Mouse (Mus musculus) regulatory T cell (primary cell): Measurements from ENCODE around the gene Tnks2.

Experiments
- in situ Hi-C: fragments of 300-600 bp; cut with MboI, MseI; formaldehyde crosslinking; loops from one replicate; pipeline ENCODE4 v1.15.1; 2025; ENCODE audit warnings: high pct_unique_total_duplicates

Tnks2 gene

GRCm38 (mm10) chr19:36891746-36892145, 57.7 kb downstream of the Tnks2 start:
- in situ Hi-C loops = no loop called here

DNA sequence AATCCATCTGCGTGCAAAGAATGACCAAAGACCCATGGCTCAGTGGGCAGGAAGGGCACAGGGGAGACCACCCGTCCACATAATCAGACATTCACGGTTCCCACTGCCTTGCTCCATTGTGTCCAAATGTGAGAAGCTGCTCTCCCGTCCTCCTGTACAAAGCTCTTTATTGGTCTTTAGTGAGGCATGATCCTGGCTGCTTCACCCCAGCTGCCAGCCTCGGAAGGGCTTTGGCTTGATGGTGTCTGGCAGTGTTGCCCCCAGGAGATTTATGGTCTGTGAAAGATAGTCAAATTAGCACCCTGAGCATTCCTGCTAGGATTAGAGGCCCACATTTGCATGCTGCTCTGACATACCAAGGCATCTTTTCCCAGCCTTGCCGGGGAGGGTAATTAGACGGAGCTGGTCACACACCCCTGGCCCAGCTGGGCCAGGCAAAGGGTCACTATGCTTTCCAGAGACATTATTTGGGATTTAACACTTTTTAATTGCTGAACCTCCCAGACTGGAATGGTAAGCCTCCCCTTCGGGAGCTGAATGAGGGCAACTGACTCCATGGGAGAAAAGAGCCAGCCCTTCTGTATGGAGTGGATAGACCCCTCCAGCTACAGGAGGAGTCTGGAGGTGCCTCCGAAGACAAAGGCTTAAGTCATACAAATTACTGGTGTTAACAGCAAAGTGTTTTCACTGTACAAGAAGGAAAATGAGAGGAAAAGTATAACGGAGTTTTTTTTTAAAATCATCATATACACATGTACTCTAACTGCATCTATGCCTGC, 62.9 kb downstream of the Tnks2 start:
- in situ Hi-C loops = no loop called here

DNA sequence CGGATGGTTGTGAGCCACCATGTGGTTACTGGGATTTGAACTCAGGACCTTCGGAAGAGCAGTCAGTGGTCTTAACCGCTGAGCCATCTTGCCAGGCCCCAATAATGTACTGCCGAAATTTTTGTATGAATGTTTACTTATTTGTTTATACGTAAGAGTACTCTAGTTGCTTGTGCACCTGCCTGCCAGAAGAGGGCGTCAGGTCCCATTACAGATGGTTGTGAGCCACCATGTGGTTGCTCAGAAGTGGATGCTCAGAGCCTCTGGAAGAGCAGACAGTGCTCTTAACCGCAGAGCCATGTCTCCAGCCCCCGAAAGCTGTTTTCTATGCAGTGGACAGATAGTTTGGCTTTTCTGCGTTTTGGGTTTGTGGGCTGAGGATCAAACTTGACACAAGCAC, 63.7 kb downstream of the Tnks2 start:
- in situ Hi-C loops = no loop called here

DNA sequence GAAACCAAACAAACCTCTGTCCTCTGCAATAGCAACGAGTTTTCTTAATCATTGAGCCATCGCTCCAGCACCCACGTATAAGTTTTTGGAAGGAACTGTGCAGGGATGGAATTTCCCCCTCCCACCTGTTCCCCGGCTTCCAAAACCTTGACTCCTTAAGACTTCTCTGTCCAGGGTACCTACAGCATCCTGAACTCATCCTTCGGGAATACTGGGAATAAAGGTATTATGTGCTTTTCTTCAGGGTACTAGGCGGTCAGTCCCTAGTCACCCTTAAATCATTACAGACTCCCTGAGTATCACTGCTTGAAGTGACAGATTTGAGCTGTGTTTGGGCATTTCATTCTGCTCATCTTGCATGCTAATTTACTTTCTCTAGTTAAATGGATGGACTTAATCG, 69.3 kb downstream of the Tnks2 start:
- in situ Hi-C loops = no loop called here

DNA sequence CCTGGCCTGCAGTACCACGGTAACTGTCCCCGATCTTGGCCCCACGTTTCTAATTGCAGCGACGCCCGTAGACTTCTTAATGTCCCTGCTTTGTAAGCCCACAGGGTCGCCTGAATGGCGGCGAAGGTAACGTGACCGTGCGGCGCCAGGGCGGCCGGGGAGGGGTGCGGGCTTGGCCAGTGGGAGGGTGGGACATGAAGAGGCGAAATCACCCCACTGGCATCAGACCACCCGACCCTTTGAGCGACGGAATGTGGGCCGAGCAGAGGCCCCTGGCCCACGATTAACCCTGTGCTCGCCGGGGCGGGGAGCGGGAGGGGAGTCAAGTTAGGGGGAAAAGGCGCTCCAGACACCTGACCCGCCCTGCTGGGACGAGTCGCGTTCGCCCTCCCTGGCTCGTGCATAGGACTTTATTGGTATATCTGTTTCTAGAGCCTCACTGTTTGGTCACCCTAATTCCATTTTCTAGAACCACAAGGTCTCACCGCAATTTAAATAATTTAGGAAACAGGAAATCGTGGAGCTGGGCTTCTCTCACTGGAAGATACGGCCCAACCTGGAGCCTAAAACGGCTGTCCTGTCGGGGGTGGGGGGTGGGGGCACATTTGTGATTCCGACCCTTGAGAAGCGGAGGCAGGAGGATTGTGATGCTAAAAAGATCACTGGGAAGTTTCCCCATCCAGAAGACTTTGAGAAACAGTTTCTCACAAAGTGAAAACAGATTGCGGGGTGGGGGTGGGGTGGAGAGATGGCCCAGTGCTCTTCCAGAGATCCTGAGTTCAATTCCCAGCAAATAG, 70.4 kb downstream of the Tnks2 start:
- in situ Hi-C loops = no loop called here

DNA sequence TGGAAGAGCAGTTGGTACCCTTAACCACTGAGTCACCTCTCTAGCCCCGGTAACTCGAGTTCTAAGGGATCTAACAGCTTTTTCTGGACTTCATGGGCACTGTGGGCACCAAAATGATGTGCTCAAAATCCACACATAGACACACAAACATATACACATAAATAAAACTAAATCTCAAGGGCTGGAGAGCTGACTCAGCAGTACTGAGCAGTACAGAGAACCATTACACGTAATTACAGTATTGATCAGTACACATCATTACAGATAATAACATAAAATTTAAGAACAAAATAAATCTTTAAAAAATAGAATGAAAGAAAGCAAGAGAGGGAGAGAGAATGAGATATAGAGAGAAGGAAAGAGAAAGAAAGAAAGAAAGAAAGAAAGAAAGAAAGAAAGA, 75.1 kb downstream of the Tnks2 start:
- in situ Hi-C loops = no loop called here

DNA sequence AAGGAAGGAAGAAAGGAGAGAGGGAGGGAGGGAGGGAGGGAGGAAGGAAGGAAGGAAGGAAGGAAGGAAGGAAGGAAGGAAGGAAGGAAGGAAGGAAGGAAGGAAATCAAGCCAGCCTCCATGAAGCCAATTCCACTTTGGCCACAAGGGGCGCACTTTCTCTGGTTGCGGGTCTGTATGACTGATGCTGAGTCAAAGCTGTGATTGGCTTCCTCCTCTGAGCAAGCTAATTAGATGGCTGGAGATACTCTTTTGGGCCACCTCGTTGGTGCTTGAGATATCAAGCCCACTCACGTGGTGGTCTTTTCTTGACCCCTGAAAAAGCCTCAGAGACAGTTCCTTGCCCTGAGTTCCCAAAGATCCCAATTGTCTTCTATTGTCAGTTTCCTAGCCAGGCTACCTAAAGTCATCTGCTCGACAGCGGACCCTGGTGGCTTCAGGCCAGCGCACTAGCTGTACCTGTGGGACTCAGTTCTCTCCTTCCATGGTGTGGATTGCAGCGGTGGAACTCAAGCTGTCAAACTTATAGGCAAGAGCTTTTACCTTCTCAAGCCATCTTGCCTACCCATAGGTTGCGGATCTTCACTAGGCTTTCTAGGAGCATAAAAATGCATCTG, 75.8 kb downstream of the Tnks2 start:
- in situ Hi-C loops = no loop called here

DNA sequence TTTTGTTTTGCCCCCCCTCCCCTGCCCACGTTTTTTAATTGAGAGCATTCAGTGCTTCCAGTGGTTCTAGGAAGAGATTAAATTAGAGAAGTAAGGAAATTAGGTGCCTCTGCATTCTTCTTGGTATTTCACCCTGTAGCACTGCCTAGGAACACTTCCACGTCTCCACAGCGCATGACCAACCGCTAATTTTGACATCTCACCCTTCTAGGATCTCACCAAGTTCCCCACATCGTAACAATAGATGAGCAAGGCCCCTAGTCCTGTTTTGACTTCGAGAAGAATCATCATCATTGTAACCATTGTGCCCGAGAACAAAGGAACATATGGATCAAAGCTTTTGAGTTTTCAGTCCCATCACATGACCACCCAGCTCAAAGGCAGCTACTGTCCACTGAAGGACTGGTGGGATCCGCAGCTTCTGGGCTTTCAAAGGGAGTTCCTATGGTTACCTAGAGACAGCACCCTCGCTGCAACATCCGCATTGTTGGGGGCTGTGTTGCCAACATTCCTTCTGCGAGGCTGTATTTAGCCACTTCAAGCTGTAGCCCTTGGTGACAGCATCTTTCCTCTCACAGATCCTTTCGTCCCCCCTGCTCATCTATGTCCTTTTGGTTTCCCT, 76.5 kb downstream of the Tnks2 start:
- in situ Hi-C loops = no loop called here

DNA sequence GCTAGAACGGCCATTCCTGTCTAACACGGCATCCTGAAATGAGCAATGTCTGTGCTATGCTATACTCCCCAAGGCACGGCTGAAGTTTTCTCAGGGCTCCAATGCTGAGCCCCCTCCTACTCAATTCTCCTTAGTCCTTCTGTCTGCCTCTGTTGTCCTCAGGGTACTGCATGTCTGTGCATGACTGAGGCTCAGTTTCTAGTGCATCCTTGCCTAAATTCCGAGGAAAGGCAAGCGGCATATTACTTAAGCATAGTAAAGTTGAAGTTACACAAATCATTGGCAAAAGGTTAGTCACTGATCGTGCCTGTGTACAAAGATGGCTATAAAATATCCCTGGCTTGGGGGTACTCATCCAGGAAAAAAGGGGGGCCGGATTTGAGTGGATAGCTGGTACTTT, 79.0 kb downstream of the Tnks2 start:
- in situ Hi-C loops = no loop called here

DNA sequence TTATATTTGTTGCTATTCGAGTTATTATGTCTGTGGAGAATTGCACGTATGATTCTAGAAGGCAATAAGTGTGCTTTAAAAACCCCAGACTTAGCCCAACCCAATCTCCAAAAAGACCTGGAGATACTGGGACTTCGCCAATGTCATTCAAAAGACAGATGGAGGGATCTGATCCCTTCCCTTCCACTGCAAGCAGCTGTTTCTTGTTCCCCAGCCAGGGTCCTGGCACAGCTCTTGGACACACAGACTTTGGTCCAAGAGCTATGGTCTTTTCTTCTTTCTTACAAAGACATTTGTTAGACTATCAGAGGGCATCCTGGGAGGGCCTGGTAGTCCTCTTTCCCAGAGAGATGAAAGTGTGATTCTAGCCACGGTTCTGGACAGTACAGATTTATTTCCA, 82.2 kb downstream of the Tnks2 start:
- in situ Hi-C loops = loop anchor here (5.0 kb wide), 1 partner anchor 461 kb away; the partner anchor contains the start of gene Kif11

DNA sequence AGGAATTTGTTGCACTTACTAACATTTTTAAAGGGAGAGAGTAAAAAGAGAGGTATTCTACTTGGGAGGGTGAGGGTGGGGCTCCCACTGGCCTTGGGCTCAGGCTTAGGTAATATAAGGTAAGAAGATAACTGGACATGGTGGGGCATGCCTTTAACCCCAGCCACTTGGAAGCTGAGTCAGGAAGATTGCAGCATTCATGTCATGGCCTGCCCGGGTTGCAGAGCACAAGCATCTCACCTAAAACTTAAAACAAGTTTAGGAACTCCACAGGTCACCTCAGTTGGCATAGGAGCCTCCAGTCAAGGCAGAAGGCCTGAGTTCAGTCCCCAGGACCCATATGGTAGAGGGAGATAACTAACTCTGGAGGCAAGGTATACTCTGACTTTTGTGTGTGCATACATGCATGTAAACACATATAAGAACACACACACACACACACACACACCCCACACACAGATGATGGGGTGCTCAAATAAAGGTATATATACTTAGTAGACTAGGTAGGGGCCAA, 82.9 kb downstream of the Tnks2 start:
- in situ Hi-C loops = loop anchor here (5.0 kb wide), 1 partner anchor 460 kb away; the partner anchor contains the start of gene Kif11

- in situ Hi-C loops = loop anchor here (5.0 kb wide), 1 partner anchor 459 kb away; the partner anchor contains the start of gene Kif11
These were observed 84.6 kb downstream of the Tnks2 start for GRCm38 (mm10) chr19:36918441-36919301.

DNA sequence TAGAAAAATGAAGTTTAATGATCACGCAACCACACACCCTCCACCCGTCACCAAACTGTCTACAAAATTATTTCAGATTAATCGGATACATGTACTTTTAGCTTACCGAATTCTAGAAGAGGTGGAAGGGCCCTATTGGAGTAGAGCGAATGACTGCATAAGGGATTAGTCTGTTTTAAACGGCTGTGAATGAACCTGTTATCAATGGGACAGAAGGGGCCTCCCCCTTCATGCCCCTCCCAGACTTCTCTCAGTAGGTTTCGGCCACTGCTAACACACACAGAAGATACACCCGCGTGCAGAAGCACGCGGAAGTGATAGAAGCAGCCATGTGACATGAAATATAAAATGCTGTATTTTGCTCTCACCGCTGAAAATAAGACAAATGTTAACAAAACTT, 85.4 kb downstream of the Tnks2 start, which contains the start of gene Fgfbp3:
Gene Fgfbp3 (minus strand): TSS at position 150 of the 400 bp plus-strand sequence.
- in situ Hi-C loops = loop anchor here (5.0 kb wide), 1 partner anchor 458 kb away; the partner anchor contains the start of gene Kif11

DNA sequence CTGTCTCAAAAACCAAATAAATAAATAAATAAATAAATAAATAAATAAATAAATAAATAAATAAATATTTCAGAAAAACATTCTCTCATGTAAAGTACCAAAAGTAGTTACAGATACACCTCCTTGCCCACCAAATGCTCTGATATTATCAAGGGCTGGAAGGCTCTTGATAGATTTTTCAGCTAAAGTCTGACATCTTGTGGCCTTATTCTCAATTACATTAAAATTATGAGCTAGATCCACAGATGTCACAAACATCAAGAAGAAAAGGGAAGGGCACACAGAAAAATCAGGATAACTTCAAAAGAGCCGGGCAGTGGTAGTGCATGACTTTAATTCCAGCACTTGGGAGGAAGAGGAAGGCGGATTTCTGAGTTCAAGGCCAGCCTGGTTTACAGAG, 88.0 kb downstream of the Tnks2 start:
- in situ Hi-C loops = loop anchor here (10.0 kb wide), 2 partner anchors 447 to 567 kb away; no protein-coding TSS in a partner anchor

DNA sequence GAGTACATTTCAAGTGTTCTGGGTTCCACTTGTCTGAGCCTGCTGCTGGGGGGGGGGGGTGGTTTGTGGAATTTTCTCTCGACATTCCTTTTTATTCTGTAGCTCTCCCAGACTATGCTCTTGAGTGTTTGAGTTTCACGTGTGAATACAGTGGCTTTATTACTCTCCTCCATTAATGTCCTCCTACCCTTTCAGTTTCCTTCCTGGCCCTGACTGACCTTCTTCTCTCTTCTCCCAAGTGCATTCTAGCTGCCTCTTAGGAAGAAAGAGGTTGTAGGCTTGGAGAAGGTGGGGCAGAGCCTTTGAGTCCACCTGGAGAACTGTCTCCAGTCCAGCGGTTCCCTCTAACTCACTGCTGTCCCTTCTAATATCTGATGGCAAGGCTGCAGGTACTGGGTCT, 88.9 kb downstream of the Tnks2 start:
- in situ Hi-C loops = loop anchor here (10.0 kb wide), 2 partner anchors 448 to 568 kb away; no protein-coding TSS in a partner anchor

GRCm38 (mm10) chr19:36925671-36926552, 91.9 kb downstream of the Tnks2 start, which contains the start of gene Btaf1:
Btaf1 (plus strand) TSS chr19:36926079.
- in situ Hi-C loops = loop anchor here (10.0 kb wide), 2 partner anchors 451 to 571 kb away; no protein-coding TSS in a partner anchor

- in situ Hi-C loops = loop anchor here (10.0 kb wide), 2 partner anchors 452 to 572 kb away; no protein-coding TSS in a partner anchor
These were observed 92.7 kb downstream of the Tnks2 start for GRCm38 (mm10) chr19:36926553-36927236.

DNA sequence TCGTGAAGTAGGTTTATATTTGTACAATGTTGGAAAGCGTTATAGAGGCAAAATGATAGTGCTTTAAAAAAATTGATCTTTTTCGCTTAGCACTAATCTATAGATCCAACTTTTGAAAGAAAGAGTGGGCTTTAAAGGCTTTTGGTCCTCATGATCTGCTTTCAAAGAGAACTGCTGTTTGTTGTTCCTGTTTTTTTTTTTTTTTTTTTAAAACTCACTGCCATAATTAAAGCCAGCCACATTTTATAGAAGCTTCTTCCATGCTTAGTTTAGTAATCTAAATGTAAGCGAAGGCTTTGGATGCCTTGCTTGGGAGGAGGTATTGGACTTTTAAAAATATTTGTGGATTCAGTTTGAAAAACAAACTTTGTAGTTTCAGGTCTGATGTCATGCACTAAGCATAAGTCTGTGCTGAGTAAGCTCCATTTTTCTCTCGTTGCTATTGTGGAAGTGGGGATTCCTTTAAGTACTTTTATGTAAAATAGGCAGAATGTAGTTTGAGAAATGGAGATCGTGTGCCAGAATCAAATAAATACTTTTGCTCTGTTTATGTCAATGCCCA, 93.8 kb downstream of the Tnks2 start:
- in situ Hi-C loops = loop anchor here (10.0 kb wide), 2 partner anchors 453 to 573 kb away; no protein-coding TSS in a partner anchor
